Mouse (Mus musculus): ENCODE data around the gene Nedd8.
A peak's percentile ranks its signal among the peaks of the same experiment; 100 is the strongest.

Gene Nedd8

GRCm38 (mm10) chr14:55671833-55672740, at the start of gene Nedd8, which contains the start of gene Gmpr2:
Gene Nedd8, minus strand, starts transcription at chr14:55672124.
Gene Gmpr2, plus strand, starts transcription at chr14:55671941.
- DNase-seq (ENCODE audit: low spot score in 2 of 2) = peak; percentile 94 to 98

- no peak for DNase-seq (ENCODE audit: low spot score in 2 of 2)
Observed at GRCm38 (mm10) chr14:55721076-55721475, 49.2 kb upstream of the Nedd8 start.

GRCm38 (mm10) chr14:55720666-55721065, 48.7 kb upstream of the Nedd8 start:
- DNase-seq (ENCODE audit: low spot score in 2 of 2) = no peak

- no peak for DNase-seq (ENCODE audit: low spot score in 2 of 2)
Observed at GRCm38 (mm10) chr14:55719737-55720136, 47.8 kb upstream of the Nedd8 start.

GRCm38 (mm10) chr14:55716884-55717283, 45.0 kb upstream of the Nedd8 start:
- DNase-seq (ENCODE audit: low spot score in 2 of 2) = no peak

GRCm38 (mm10) chr14:55716271-55716670, 44.3 kb upstream of the Nedd8 start:
- no peak for DNase-seq (ENCODE audit: low spot score in 2 of 2)

- no peak for DNase-seq (ENCODE audit: low spot score in 2 of 2)
Observed at GRCm38 (mm10) chr14:55714893-55715292, 43.0 kb upstream of the Nedd8 start.

- no peak for DNase-seq (ENCODE audit: low spot score in 2 of 2)
Observed at GRCm38 (mm10) chr14:55713729-55714122, 41.8 kb upstream of the Nedd8 start, which contains the start of gene Tgm1. Gene Tgm1, minus strand, starts transcription at chr14:55713926.

- no peak for DNase-seq (ENCODE audit: low spot score in 2 of 2)
Observed at GRCm38 (mm10) chr14:55713007-55713728, 41.2 kb upstream of the Nedd8 start.

GRCm38 (mm10) chr14:55711786-55712185, 39.9 kb upstream of the Nedd8 start:
- no peak for DNase-seq (ENCODE audit: low spot score in 2 of 2)

- no peak for DNase-seq (ENCODE audit: low spot score in 2 of 2)
Observed at GRCm38 (mm10) chr14:55709509-55709908, 37.6 kb upstream of the Nedd8 start.

- no peak for DNase-seq (ENCODE audit: low spot score in 2 of 2)
Observed at GRCm38 (mm10) chr14:55707397-55707796, 35.5 kb upstream of the Nedd8 start.

GRCm38 (mm10) chr14:55706051-55706600, 34.2 kb upstream of the Nedd8 start:
- no peak for DNase-seq (ENCODE audit: low spot score in 2 of 2)

GRCm38 (mm10) chr14:55702761-55703160, 30.8 kb upstream of the Nedd8 start:
- DNase-seq (ENCODE audit: low spot score in 2 of 2) = no peak

- DNase-seq (ENCODE audit: low spot score in 2 of 2) = no peak
Observed at GRCm38 (mm10) chr14:55701131-55701530, 29.2 kb upstream of the Nedd8 start.

GRCm38 (mm10) chr14:55697226-55697625, 25.3 kb upstream of the Nedd8 start:
- DNase-seq (ENCODE audit: low spot score in 2 of 2) = no peak

GRCm38 (mm10) chr14:55689433-55689832, 17.5 kb upstream of the Nedd8 start:
- DNase-seq (ENCODE audit: low spot score in 2 of 2) = no peak

GRCm38 (mm10) chr14:55682118-55682493, 10.2 kb upstream of the Nedd8 start:
- DNase-seq (ENCODE audit: low spot score in 2 of 2) = no peak

GRCm38 (mm10) chr14:55681160-55682117, 9.5 kb upstream of the Nedd8 start, which contains the start of gene Tinf2:
Gene Tinf2, minus strand, starts transcription at chr14:55681820.
- peak; percentile 95 to 97 for DNase-seq (ENCODE audit: low spot score in 2 of 2)

GRCm38 (mm10) chr14:55677615-55678014, 5.7 kb upstream of the Nedd8 start:
- no peak for DNase-seq (ENCODE audit: low spot score in 2 of 2)

- no peak for DNase-seq (ENCODE audit: low spot score in 2 of 2)
Observed at GRCm38 (mm10) chr14:55672741-55673060, 777 bp upstream of the Nedd8 start.

Data from right cerebral cortex, adult 2 months (tissue).